Mouse (Mus musculus): ENCODE measurements around the gene Tnfrsf26. TPM values are rescaled to one million over a fixed set of nuclear protein-coding genes. Genes with fewer than 3 reads are reported as not detected.
A peak's percentile ranks its signal among the peaks of the same experiment; 100 is the strongest.

The Tnfrsf26 gene
- polyA plus RNA-seq, 1 experiment: 7.4 TPM

DNA sequence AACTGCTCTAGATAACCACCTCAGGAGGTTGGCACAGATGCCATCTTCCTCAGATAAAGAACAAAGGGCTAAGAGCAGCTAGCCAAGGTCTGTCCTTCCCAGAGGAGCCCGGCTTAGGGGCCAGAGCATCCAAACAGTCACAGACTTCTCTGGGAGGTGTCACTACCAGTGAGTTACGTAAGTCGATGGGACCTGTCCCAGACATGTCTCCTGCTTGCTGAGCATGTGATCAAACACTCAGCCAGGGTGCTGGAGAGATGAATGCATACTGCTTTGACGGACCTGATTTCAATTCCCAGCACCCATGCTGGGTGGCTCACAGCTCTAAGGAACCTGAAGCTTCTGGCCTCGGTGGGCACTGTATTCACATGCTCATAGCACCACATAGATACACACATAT, 40.9 kb downstream of the Tnfrsf26 start:
- no peak overlapping the region for H3K27ac ChIP-seq (ENCODE audit: control insufficient read depth, insufficient read depth, low read length)
- no peak for TF ChIP-seq CTCF (IDR thresholded peaks at IDR 0.05; ENCODE audit: borderline replicate concordance, control insufficient read depth, extremely low read depth, insufficient read depth, low read length, poor library complexity)
- no peak for TF ChIP-seq POLR2A (IDR thresholded peaks at IDR 0.05; ENCODE audit: control insufficient read depth, extremely low read depth, insufficient read depth, low read length, poor library complexity)
- no peaks in the 10 kb centered on the region for H3K4me1 ChIP-seq (replicated peaks; ENCODE audit: control insufficient read depth, insufficient read depth, low read length)
- peaks cover 19% of the 10 kb centered on the region; the same call in 1 of the 2 replicates for H3K36me3 ChIP-seq (ENCODE audit: control insufficient read depth, insufficient read depth, low read length)
- H3K4me3 ChIP-seq (ENCODE audit: control insufficient read depth, insufficient read depth, low read length): no peak overlapping the region
- DNase-seq: no peak
- H3K27me3 ChIP-seq (ENCODE audit: control insufficient read depth, insufficient read depth, low read length): no peaks in the 10 kb centered on the region
- WGBS: 96% methylated on average over 5 of the region's 5 CpGs

DNA sequence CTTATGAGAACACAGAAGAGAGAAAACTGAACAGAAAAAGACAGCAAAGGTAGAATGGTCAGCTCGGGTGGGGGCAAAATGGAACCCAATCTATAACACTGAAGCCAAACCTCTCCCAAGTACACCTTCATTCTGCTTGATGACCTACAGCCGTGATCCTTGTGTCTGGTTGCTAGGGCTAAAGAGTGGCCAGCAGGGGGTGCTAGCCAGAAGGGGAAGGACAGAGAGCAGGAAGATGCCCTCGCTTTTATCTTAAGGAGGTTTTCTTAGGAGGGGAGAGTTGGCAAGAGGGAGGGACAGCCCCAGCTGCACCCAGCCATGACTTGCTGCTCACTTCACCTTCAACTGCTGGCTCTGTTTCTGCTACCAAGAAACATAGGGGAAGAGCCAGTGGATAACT, 44.6 kb downstream of the Tnfrsf26 start:
- Histone ChIP-seq H3K27me3 (ENCODE audit: control insufficient read depth, insufficient read depth, low read length) (no peaks in the 10 kb centered on the region), H3K4me3 (ENCODE audit: control insufficient read depth, insufficient read depth, low read length) (no peak overlapping the region), H3K36me3 (ENCODE audit: control insufficient read depth, insufficient read depth, low read length) (peaks cover 23% of the 10 kb centered on the region; the same call in 1 of the 2 replicates), H3K4me1 (replicated peaks; ENCODE audit: control insufficient read depth, insufficient read depth, low read length) (no peaks in the 10 kb centered on the region), H3K27ac (ENCODE audit: control insufficient read depth, insufficient read depth, low read length) (no peak overlapping the region)
- TF ChIP-seq POLR2A (IDR thresholded peaks at IDR 0.05; ENCODE audit: control insufficient read depth, extremely low read depth, insufficient read depth, low read length, poor library complexity) (no peak), CTCF (IDR thresholded peaks at IDR 0.05; ENCODE audit: borderline replicate concordance, control insufficient read depth, extremely low read depth, insufficient read depth, low read length, poor library complexity) (peak; percentile 72; the same call in 1 of the 2 replicates)
- WGBS: 60% methylated on average over 3 of the region's 3 CpGs
- peak; percentile 71 for DNase-seq

DNA sequence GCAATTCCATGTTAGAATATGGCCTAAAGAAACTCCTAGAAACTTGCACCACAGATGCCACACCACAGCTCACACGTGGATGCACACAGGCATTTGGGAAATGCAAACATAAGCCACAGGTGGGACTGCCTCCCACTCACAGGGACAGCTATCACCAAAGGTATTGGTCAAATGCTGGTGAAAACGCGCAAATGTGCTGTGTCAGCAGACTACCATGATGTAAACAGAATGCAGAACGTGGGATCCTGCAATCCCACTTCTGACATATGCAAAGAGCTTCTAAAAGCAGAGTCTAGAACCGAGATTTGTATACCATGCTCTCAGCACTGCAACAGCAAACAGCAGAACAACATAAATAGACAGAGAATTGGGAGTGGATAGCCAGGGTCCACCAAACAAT, 45.5 kb downstream of the Tnfrsf26 start:
- Histone ChIP-seq H3K27ac (ENCODE audit: control insufficient read depth, insufficient read depth, low read length) (no peak overlapping the region), H3K36me3 (ENCODE audit: control insufficient read depth, insufficient read depth, low read length) (peaks cover 23% of the 10 kb centered on the region; the same call in 1 of the 2 replicates), H3K27me3 (ENCODE audit: control insufficient read depth, insufficient read depth, low read length) (no peaks in the 10 kb centered on the region), H3K4me3 (ENCODE audit: control insufficient read depth, insufficient read depth, low read length) (no peak overlapping the region), H3K4me1 (replicated peaks; ENCODE audit: control insufficient read depth, insufficient read depth, low read length) (no peaks in the 10 kb centered on the region)
- TF ChIP-seq POLR2A (IDR thresholded peaks at IDR 0.05; ENCODE audit: control insufficient read depth, extremely low read depth, insufficient read depth, low read length, poor library complexity) (no peak), CTCF (IDR thresholded peaks at IDR 0.05; ENCODE audit: borderline replicate concordance, control insufficient read depth, extremely low read depth, insufficient read depth, low read length, poor library complexity) (no peak)
- 95% methylated on average over 5 of the region's 5 CpGs for WGBS
- no peak for DNase-seq

DNA sequence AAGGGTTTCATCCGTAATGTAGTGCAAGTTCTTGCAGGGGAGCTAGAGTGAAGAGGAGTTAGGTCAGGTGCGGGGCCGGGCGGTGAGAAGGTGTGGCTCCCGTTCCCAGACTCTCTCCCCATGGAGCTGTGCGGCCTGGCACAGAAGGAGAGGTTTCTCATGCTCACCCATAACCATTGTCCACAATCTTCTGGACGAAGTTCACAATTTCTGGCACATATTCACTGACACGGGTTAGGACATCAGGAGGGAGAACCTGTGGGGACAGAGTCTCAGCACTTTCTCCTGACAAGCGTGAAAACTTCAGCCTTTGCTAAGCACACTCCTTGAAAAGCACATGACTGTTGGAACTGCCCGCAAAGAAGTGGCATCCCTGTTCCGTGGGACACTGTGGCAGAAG, 52.8 kb downstream of the Tnfrsf26 start:
- TF ChIP-seq CTCF (IDR thresholded peaks at IDR 0.05; ENCODE audit: borderline replicate concordance, control insufficient read depth, extremely low read depth, insufficient read depth, low read length, poor library complexity) (no peak), POLR2A (IDR thresholded peaks at IDR 0.05; ENCODE audit: control insufficient read depth, extremely low read depth, insufficient read depth, low read length, poor library complexity) (no peak)
- Histone ChIP-seq H3K4me1 (replicated peaks; ENCODE audit: control insufficient read depth, insufficient read depth, low read length) (no peaks in the 10 kb centered on the region), H3K4me3 (ENCODE audit: control insufficient read depth, insufficient read depth, low read length) (no peak overlapping the region), H3K27ac (ENCODE audit: control insufficient read depth, insufficient read depth, low read length) (no peak overlapping the region), H3K36me3 (ENCODE audit: control insufficient read depth, insufficient read depth, low read length) (peaks cover 26% of the 10 kb centered on the region), H3K27me3 (ENCODE audit: control insufficient read depth, insufficient read depth, low read length) (no peaks in the 10 kb centered on the region)
- DNase-seq: no peak
- WGBS: 98% methylated on average over 11 of the region's 11 CpGs

DNA sequence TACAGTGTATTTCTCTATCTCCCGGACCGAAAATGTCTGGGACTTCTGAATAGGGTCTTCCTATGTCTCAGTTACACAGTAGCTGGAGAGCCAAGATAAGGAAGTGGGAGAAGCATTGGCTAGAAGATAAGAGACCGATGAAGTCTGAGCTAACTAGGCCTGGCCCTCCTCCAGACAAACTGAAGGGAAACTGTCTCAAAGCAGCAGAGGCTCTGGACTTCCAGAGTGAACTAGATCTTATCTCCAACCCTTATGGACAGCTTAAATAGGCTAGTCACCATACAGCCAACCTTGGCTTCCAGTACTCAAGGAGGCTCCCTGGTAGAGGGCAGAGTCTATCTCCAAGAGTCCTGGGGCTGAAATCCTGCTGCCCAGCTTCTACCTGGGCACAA, 62.9 kb downstream of the Tnfrsf26 start:
- 71% methylated on average over 3 of the region's 3 CpGs for WGBS
- no peaks in the 10 kb centered on the region for H3K27me3 ChIP-seq (ENCODE audit: control insufficient read depth, insufficient read depth, low read length)
- H3K4me1 ChIP-seq (replicated peaks; ENCODE audit: control insufficient read depth, insufficient read depth, low read length): no peaks in the 10 kb centered on the region
- no peak for DNase-seq
- no peak for TF ChIP-seq CTCF (IDR thresholded peaks at IDR 0.05; ENCODE audit: borderline replicate concordance, control insufficient read depth, extremely low read depth, insufficient read depth, low read length, poor library complexity)
- no peak for TF ChIP-seq POLR2A (IDR thresholded peaks at IDR 0.05; ENCODE audit: control insufficient read depth, extremely low read depth, insufficient read depth, low read length, poor library complexity)
- H3K36me3 ChIP-seq (ENCODE audit: control insufficient read depth, insufficient read depth, low read length): peaks cover 44% of the 10 kb centered on the region
- H3K27ac ChIP-seq (ENCODE audit: control insufficient read depth, insufficient read depth, low read length): no peak overlapping the region
- no peak overlapping the region for H3K4me3 ChIP-seq (ENCODE audit: control insufficient read depth, insufficient read depth, low read length)

DNA sequence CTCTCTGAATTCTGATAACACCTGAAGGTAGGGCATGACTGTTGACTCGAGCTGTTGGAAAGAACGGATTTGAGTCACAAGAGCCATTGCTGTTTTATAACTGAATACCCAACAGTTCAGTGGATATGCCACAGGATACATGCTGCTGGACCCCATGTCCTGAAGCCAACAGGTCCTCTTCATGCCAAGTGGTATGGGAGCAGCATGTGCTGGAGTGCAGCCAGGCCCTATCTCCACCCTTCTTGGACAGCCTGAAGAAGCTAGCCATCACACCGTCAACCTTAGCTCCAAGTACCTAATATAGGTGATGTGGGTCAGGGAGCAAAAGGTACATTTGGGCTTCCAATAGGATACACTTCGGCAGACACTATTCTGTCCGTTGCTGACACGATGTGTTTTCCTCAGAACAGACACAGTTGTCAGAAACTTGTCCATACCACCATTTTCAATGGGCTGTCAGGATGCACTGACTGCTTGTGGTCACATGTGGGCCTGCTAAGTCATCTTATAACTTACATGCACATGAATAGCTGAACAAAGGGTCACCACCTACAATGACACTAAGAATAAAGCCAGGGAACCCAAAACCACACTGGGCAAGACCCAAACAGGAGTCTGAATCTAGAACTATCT, 63.4 kb downstream of the Tnfrsf26 start:
- no peak for DNase-seq
- H3K4me3 ChIP-seq (ENCODE audit: control insufficient read depth, insufficient read depth, low read length): no peak overlapping the region
- WGBS: 94% methylated on average over 6 of the region's 6 CpGs
- no peak for TF ChIP-seq CTCF (IDR thresholded peaks at IDR 0.05; ENCODE audit: borderline replicate concordance, control insufficient read depth, extremely low read depth, insufficient read depth, low read length, poor library complexity)
- TF ChIP-seq POLR2A (IDR thresholded peaks at IDR 0.05; ENCODE audit: control insufficient read depth, extremely low read depth, insufficient read depth, low read length, poor library complexity): no peak
- H3K36me3 ChIP-seq (ENCODE audit: control insufficient read depth, insufficient read depth, low read length): peaks cover 42% of the 10 kb centered on the region
- no peak overlapping the region for H3K27ac ChIP-seq (ENCODE audit: control insufficient read depth, insufficient read depth, low read length)
- H3K4me1 ChIP-seq (replicated peaks; ENCODE audit: control insufficient read depth, insufficient read depth, low read length): no peaks in the 10 kb centered on the region
- no peaks in the 10 kb centered on the region for H3K27me3 ChIP-seq (ENCODE audit: control insufficient read depth, insufficient read depth, low read length)

DNA sequence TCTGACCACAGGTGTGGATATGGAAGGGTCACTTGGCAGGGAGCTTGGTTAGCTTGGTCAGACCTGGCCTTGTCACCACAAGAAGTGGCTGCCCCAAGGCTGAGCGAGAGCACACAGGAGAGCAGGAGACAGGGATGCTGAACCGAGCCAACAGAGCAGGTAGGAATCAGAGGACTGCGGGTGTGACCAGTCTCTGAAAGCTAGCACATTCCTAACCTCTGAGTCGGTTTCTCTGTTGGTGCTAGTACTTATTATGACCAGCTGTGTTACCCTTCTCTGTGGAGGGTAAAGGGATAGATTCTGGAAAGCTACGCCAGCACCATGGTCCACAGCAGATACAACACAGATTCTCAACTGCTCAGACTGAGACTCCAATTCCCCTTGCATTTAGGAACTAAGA, 64.7 kb downstream of the Tnfrsf26 start:
- no peak for TF ChIP-seq POLR2A (IDR thresholded peaks at IDR 0.05; ENCODE audit: control insufficient read depth, extremely low read depth, insufficient read depth, low read length, poor library complexity)
- TF ChIP-seq CTCF (IDR thresholded peaks at IDR 0.05; ENCODE audit: borderline replicate concordance, control insufficient read depth, extremely low read depth, insufficient read depth, low read length, poor library complexity): no peak
- H3K4me1 ChIP-seq (replicated peaks; ENCODE audit: control insufficient read depth, insufficient read depth, low read length): no peaks in the 10 kb centered on the region
- peaks cover 29% of the 10 kb centered on the region for H3K36me3 ChIP-seq (ENCODE audit: control insufficient read depth, insufficient read depth, low read length)
- WGBS: 98% methylated on average over 5 of the region's 5 CpGs
- H3K4me3 ChIP-seq (ENCODE audit: control insufficient read depth, insufficient read depth, low read length): no peak overlapping the region
- DNase-seq: no peak
- no peaks in the 10 kb centered on the region for H3K27me3 ChIP-seq (ENCODE audit: control insufficient read depth, insufficient read depth, low read length)
- H3K27ac ChIP-seq (ENCODE audit: control insufficient read depth, insufficient read depth, low read length): no peak overlapping the region

Other genes with a start within 250 kb of the Tnfrsf26 start
- gene Cdkn1c, start 167.7 kb downstream of the Tnfrsf26 start, polyA plus RNA-seq (2012; rRNA removed): 10.3 and 10.4 TPM in 2 replicates
- gene Slc22a18, start 155.0 kb downstream of the Tnfrsf26 start, polyA plus RNA-seq (2012; rRNA removed): 6.1 and 8.0 TPM in 2 replicates
- 0.39 TPM in 1 of 2 replicates, not detected in the other for gene Phlda2, start 125.6 kb downstream of the Tnfrsf26 start, polyA plus RNA-seq (2012; rRNA removed)
- 107 and 120 TPM in 2 replicates for gene Nap1l4, start 79.6 kb downstream of the Tnfrsf26 start, polyA plus RNA-seq (2012; rRNA removed)
- gene Cars, start 28.6 kb downstream of the Tnfrsf26 start, polyA plus RNA-seq (2012; rRNA removed): 22.7 and 24.5 TPM in 2 replicates
- 4.8 and 4.9 TPM in 2 replicates for gene Tnfrsf22, start 20.9 kb upstream of the Tnfrsf26 start, polyA plus RNA-seq (2012; rRNA removed)
- gene Tnfrsf23, start 57.1 kb upstream of the Tnfrsf26 start, polyA plus RNA-seq (2012; rRNA removed): 3.5 and 4.8 TPM in 2 replicates
- gene Osbpl5, start 128.3 kb upstream of the Tnfrsf26 start, polyA plus RNA-seq (2012; rRNA removed): 16.6 and 20.6 TPM in 2 replicates
- 2.0 and 2.2 TPM in 2 replicates for gene Mrgprg, start 138.3 kb upstream of the Tnfrsf26 start, polyA plus RNA-seq (2012; rRNA removed)
- 9.8 and 11.3 TPM in 2 replicates for gene Mrgpre, start 155.8 kb upstream of the Tnfrsf26 start, polyA plus RNA-seq (2012; rRNA removed)
- 14.0 and 17.7 TPM in 2 replicates for gene Nadsyn1, start 194.1 kb upstream of the Tnfrsf26 start, polyA plus RNA-seq (2012; rRNA removed)
- 246 and 256 TPM in 2 replicates for gene Dhcr7, start 194.4 kb upstream of the Tnfrsf26 start, polyA plus RNA-seq (2012; rRNA removed)
- gene Gm498, start 238.1 kb upstream of the Tnfrsf26 start, polyA plus RNA-seq (2012; rRNA removed): not detected in 2 replicates

All from thymus, adult 2 months (tissue).